ENCODE assay signal across 20 mouse cellular contexts in genomic region chr14:79536837-79537236, GRCm38 (mm10). TPM values are rescaled to one million over a fixed set of nuclear protein-coding genes. Genes with fewer than 3 reads are reported as not detected.
DNase-seq lines count a peak whose midpoint lies in the region; ATAC-seq and TF ChIP-seq lines count a peak whose summit lies in the region.
"Had no signal": no experiment of that assay in that cellular context is flagged by ENCODE, and none has a peak within 500 bp of the region (broad histone marks: within the 10 kb centered on the region; RNA-seq: fewer than 3 reads in every experiment).

No protein-coding gene starts in this region.

- peak overlapping the region; percentile 42; the same call in 1 of the 2 replicates for H3K9ac ChIP-seq in heart, adult 2 months (ENCODE audit: low read depth, low read length)
- peak overlapping the region; percentile 24; the same call in 1 of the 2 replicates for H3K9ac ChIP-seq in liver, embryonic 16.5 days (ENCODE audit: low read depth, low read length)
- H3K9ac ChIP-seq: embryonic facial prominence, embryonic 13.5 days; limb, embryonic 15.5 days had no signal

- no peak for TF ChIP-seq POLR2A in heart, adult 2 months (IDR thresholded peaks at IDR 0.05; ENCODE audit: insufficient read depth, low read depth, low read length)
- no peak for TF ChIP-seq POLR2A in lung, adult 2 months (IDR thresholded peaks at IDR 0.05; ENCODE audit: borderline replicate concordance, extremely low read depth, low read depth, low read length)

- 41% methylated on average over 3 of the region's 3 CpGs for WGBS in heart, adult 2 months
- 46% methylated on average over 3 of the region's 3 CpGs for WGBS in lung, adult 2 months
- WGBS in liver, embryonic 16.5 days (ENCODE audit: insufficient replicate concordance), result 21% methylated on average over 3 of the region's 3 CpGs

- no peaks in the 10 kb centered on the region for H3K9me3 ChIP-seq in liver, embryonic 16.5 days (replicated peaks; ENCODE audit: control insufficient read depth, low read length)
- H3K9me3 ChIP-seq: embryonic facial prominence, embryonic 13.5 days; limb, embryonic 15.5 days had no signal

- no peak for DNase-seq in heart, adult 2 months
- no peak for DNase-seq in heart, postnatal 10 days
- DNase-seq in lung, adult 2 months, result no peak
- no peak for DNase-seq in lung, adult 18-20 months
- no peak for DNase-seq in adrenal gland, postnatal 4 days (ENCODE audit: low spot score in 2 of 2)
- DNase-seq in adrenal gland, adult (ENCODE audit: inconsistent age in 2 of 2, low spot score in 1 of 2), result no peak
- DNase-seq: adrenal gland, adult 8-10 months; cerebellum, adult 11 months; cerebellum, postnatal 10 days; kidney, adult 18-20 months; kidney, postnatal 14 days; layer of hippocampus, postnatal 36 days; right cerebral cortex, postnatal 14 days had no signal

- H3K27ac ChIP-seq in heart, adult 2 months, result peak overlapping the region; percentile 85
- peak overlapping the region; percentile 58; the same call in 1 of the 2 replicates for H3K27ac ChIP-seq in brown adipose tissue, adult 24 weeks (replicated peaks; ENCODE audit: low read depth, low read length)
- H3K27ac ChIP-seq in liver, embryonic 16.5 days (ENCODE audit: low read length), result peak overlapping the region; percentile 64; the same call in 1 of the 2 replicates
- H3K27ac ChIP-seq: embryonic facial prominence, embryonic 13.5 days; layer of hippocampus, adult 2 months; limb, embryonic 15.5 days; stomach, postnatal 0 days had no signal

- no peak for TF ChIP-seq EP300 in heart, adult 2 months (IDR thresholded peaks at IDR 0.05; ENCODE audit: insufficient read depth, low read depth, low read length)

- no peaks in the 10 kb centered on the region for H3K27me3 ChIP-seq in heart, adult 2 months (ENCODE audit: control insufficient read depth, insufficient read depth, low read length)
- no peaks in the 10 kb centered on the region for H3K27me3 ChIP-seq in liver, embryonic 16.5 days (ENCODE audit: control insufficient read depth, insufficient read depth, low read depth, low read length)
- H3K27me3 ChIP-seq: embryonic facial prominence, embryonic 13.5 days; limb, embryonic 15.5 days had no signal

- intact Hi-C loops in heart, adult 2 months (cut with DNase I), result no loop called here
- intact Hi-C loops in heart, postnatal 10 days (cut with DNase I), result loop anchor here (10.0 kb wide), 1 partner anchor 52 kb away; the partner anchor contains the start of genes Elf1 and Wbp4

- no peak for TF ChIP-seq CTCF in heart, adult 2 months (IDR thresholded peaks at IDR 0.05)
- TF ChIP-seq CTCF in lung, adult 2 months (IDR thresholded peaks at IDR 0.05; ENCODE audit: insufficient read depth, low read length), result no peak

- H3K79me2 ChIP-seq in heart, adult 2 months (replicated peaks; ENCODE audit: control insufficient read depth, insufficient read depth, low read length), result peaks cover 7% of the 10 kb centered on the region

- peaks cover 30% of the 10 kb centered on the region for H3K36me3 ChIP-seq in heart, adult 2 months (ENCODE audit: control insufficient read depth, insufficient read depth, low read length)
- H3K36me3 ChIP-seq in liver, embryonic 16.5 days (ENCODE audit: control insufficient read depth, insufficient read depth), result no peaks in the 10 kb centered on the region; the same call in 1 of the 2 replicates
- H3K36me3 ChIP-seq: embryonic facial prominence, embryonic 13.5 days; limb, embryonic 15.5 days had no signal

- H3K4me1 ChIP-seq in heart, adult 2 months (ENCODE audit: control insufficient read depth, insufficient read depth, low read length), result peaks cover 17% of the 10 kb centered on the region
- H3K4me1 ChIP-seq in lung, adult 2 months (ENCODE audit: control insufficient read depth, insufficient read depth, low read length), result peaks cover 41% of the 10 kb centered on the region
- H3K4me1 ChIP-seq in brown adipose tissue, adult 24 weeks (ENCODE audit: control insufficient read depth, insufficient read depth, insufficient read length, low read length), result peaks cover 23% of the 10 kb centered on the region
- H3K4me1 ChIP-seq in liver, embryonic 16.5 days (ENCODE audit: control insufficient read depth, low read depth, low read length), result peaks cover 60% of the 10 kb centered on the region
- H3K4me1 ChIP-seq: limb, embryonic 15.5 days had no signal

- ATAC-seq in liver, embryonic 16.5 days (ENCODE audit: low read depth), result no peak
- ATAC-seq: midbrain, embryonic 16.5 days had no signal

- peak overlapping the region; percentile 18 for H3K4me3 ChIP-seq in heart, adult 2 months
- peak overlapping the region; percentile 39 for H3K4me3 ChIP-seq in lung, adult 2 months (replicated peaks; ENCODE audit: extremely low read depth, low read depth, low read length)
- peak overlapping the region; percentile 45 for H3K4me3 ChIP-seq in brown adipose tissue, adult 24 weeks (ENCODE audit: insufficient read depth, low read depth, low read length)
- H3K4me3 ChIP-seq in liver, embryonic 16.5 days (ENCODE audit: low read depth, low read length), result peak overlapping the region; percentile 5; the same call in 1 of the 2 replicates
- H3K4me3 ChIP-seq: embryonic facial prominence, embryonic 13.5 days; layer of hippocampus, adult 2 months; limb, embryonic 15.5 days had no signal

- H3K4me2 ChIP-seq in liver, embryonic 16.5 days (ENCODE audit: low read depth, low read length), result peak overlapping the region; percentile 34
- H3K4me2 ChIP-seq: embryonic facial prominence, embryonic 13.5 days; limb, embryonic 15.5 days had no signal

RNA-seq across cellular contexts. Expression of gene Sugt1, which starts 50.7 kb away (rescaled TPM):
- total RNA-seq in heart, adult 2 months (2021), result 10 to 100 TPM; 52.4 to 64.9 TPM
- polyA plus RNA-seq in heart, adult 2 months (2012; rRNA removed), result 5.7 and 16.9 TPM in 2 replicates
- 10 to 100 TPM; 83.3 to 89.9 TPM for total RNA-seq in heart, postnatal 10 days (2021)
- 4.2 and 7.7 TPM in 2 replicates for polyA plus RNA-seq in lung, adult 2 months (2012; rRNA removed)
- 156 and 182 TPM in 2 replicates for polyA plus RNA-seq in brown adipose tissue, adult 24 weeks (2012; ENCODE audit: insufficient read depth, insufficient read length, missing spikeins)
- 30.5 and 31.3 TPM in 2 replicates for polyA plus RNA-seq in liver, embryonic 16.5 days (2015; fragmentation: Nextera tagmentation; extraction: Ambion mirVana)
- total RNA-seq in adrenal gland, postnatal 4 days (2021), result 10 to 100 TPM; 91.3 to 95.7 TPM

RNA-seq across cellular contexts. Expression of gene Wbp4, which starts 55.5 kb away (rescaled TPM):
- 10 to 100 TPM; 22.0 to 22.7 TPM for total RNA-seq in heart, adult 2 months (2021)
- polyA plus RNA-seq in heart, adult 2 months (2012; rRNA removed), result 3.7 and 7.0 TPM in 2 replicates
- 10 to 100 TPM; 22.8 to 24.8 TPM for total RNA-seq in heart, postnatal 10 days (2021)
- polyA plus RNA-seq in lung, adult 2 months (2012; rRNA removed), result 6.5 and 6.6 TPM in 2 replicates
- 25.0 and 28.1 TPM in 2 replicates for polyA plus RNA-seq in brown adipose tissue, adult 24 weeks (2012; ENCODE audit: insufficient read depth, insufficient read length, missing spikeins)
- 13.0 and 13.1 TPM in 2 replicates for polyA plus RNA-seq in liver, embryonic 16.5 days (2015; fragmentation: Nextera tagmentation; extraction: Ambion mirVana)
- 10 to 100 TPM; 44.8 to 46.7 TPM for total RNA-seq in adrenal gland, postnatal 4 days (2021)

RNA-seq across cellular contexts. Expression of gene Elf1, which starts 55.8 kb away (rescaled TPM):
- total RNA-seq in heart, adult 2 months (2021), result 10 to 100 TPM; 13.3 to 13.7 TPM
- polyA plus RNA-seq in heart, adult 2 months (2012; rRNA removed), result 6.6 and 11.3 TPM in 2 replicates
- total RNA-seq in heart, postnatal 10 days (2021), result 10 to 100 TPM; 21.3 to 23.3 TPM
- 16.9 and 20.9 TPM in 2 replicates for polyA plus RNA-seq in lung, adult 2 months (2012; rRNA removed)
- polyA plus RNA-seq in brown adipose tissue, adult 24 weeks (2012; ENCODE audit: insufficient read depth, insufficient read length, missing spikeins), result 10.0 and 11.5 TPM in 2 replicates
- polyA plus RNA-seq in liver, embryonic 16.5 days (2015; fragmentation: Nextera tagmentation; extraction: Ambion mirVana), result 7.8 and 8.8 TPM in 2 replicates
- 10 to 100 TPM; 27.4 to 28.8 TPM for total RNA-seq in adrenal gland, postnatal 4 days (2021)
